8 mouse cellular contexts compared by ENCODE assay signal in genomic region chr9:108949231-108949966, GRCm38 (mm10). TPM values are rescaled to one million over a fixed set of nuclear protein-coding genes. Genes with fewer than 3 reads are reported as not detected.
A peak's percentile ranks its signal among the peaks of the same experiment; 100 is the strongest.
DNase-seq lines count a peak whose midpoint lies in the region.
"Had no signal": no experiment of that assay in that cellular context is flagged by ENCODE, and none has a peak within 500 bp of the region (broad histone marks: within the 10 kb centered on the region; RNA-seq: fewer than 3 reads in every experiment).

No protein-coding gene starts in this region.

- peaks cover 29% of the 10 kb centered on the region for H3K4me1 ChIP-seq in heart, embryonic 10.5 days

- peaks cover 25% of the 10 kb centered on the region for H3K27me3 ChIP-seq in heart, embryonic 10.5 days (ENCODE audit: insufficient read depth, poor library complexity, severe bottlenecking)

- peak overlapping the region; percentile 18; the same call in 1 of the 2 replicates for H3K27ac ChIP-seq in heart, embryonic 10.5 days

- 81% methylated on average over 13 of the region's 13 CpGs for WGBS in heart, embryonic 10.5 days

- H3K9me3 ChIP-seq in heart, embryonic 10.5 days, result no peaks in the 10 kb centered on the region
- H3K9me3 ChIP-seq: megakaryocyte, embryonic 14.5 days had no signal

- H3K36me3 ChIP-seq in heart, embryonic 10.5 days, result peaks cover 71% of the 10 kb centered on the region

- peak; percentile 43 for DNase-seq in cerebellum, adult 11 months
- peak; percentile 48 to 49 for DNase-seq in cerebellum, postnatal 10 days
- no peak for DNase-seq in heart, embryonic 10.5 days (ENCODE audit: low spot score)
- DNase-seq in kidney, postnatal 36 days, result peak; percentile 19 to 50
- no peak for DNase-seq in B cell, adult 2 months
- DNase-seq in right cerebral cortex, adult 18-20 months, result no peak
- no peak for DNase-seq in left cerebral cortex, adult 18-20 months (ENCODE audit: low spot score in 2 of 2)

- no peak overlapping the region for H3K4me3 ChIP-seq in heart, embryonic 10.5 days
- H3K4me3 ChIP-seq: megakaryocyte, embryonic 14.5 days had no signal

RNA-seq across cellular contexts. Expression of gene Col7a1, which starts 4.0 kb away (rescaled TPM):
- 1.0 and 1.8 TPM in 2 replicates for polyA plus RNA-seq in heart, embryonic 10.5 days (2016; fragmentation: Nextera tagmentation; extraction: Ambion mirVana)
- total RNA-seq in left cerebral cortex, adult 18-20 months (2021), result 1 to 10 TPM; 3.1 to 3.4 TPM

RNA-seq across cellular contexts. Expression of gene Uqcrc1, which starts 13.0 kb away (rescaled TPM):
- 692 and 883 TPM in 2 replicates for polyA plus RNA-seq in heart, embryonic 10.5 days (2016; fragmentation: Nextera tagmentation; extraction: Ambion mirVana)
- total RNA-seq in left cerebral cortex, adult 18-20 months (2021), result 100 to 1,000 TPM; 382 to 415 TPM

RNA-seq across cellular contexts. Expression of gene Tmem89, which starts 35.0 kb away (rescaled TPM):
- polyA plus RNA-seq in heart, embryonic 10.5 days (2016; fragmentation: Nextera tagmentation; extraction: Ambion mirVana), result not detected in 2 replicates
- total RNA-seq in left cerebral cortex, adult 18-20 months (2021), result not detected

RNA-seq across cellular contexts. Expression of gene Ucn2, which starts 36.4 kb away (rescaled TPM):
- polyA plus RNA-seq in heart, embryonic 10.5 days (2016; fragmentation: Nextera tagmentation; extraction: Ambion mirVana), result not detected in 2 replicates
- total RNA-seq in left cerebral cortex, adult 18-20 months (2021), result not detected

RNA-seq across cellular contexts. Expression of gene Pfkfb4, which starts 42.2 kb away (rescaled TPM):
- 6.9 and 9.4 TPM in 2 replicates for polyA plus RNA-seq in heart, embryonic 10.5 days (2016; fragmentation: Nextera tagmentation; extraction: Ambion mirVana)
- total RNA-seq in left cerebral cortex, adult 18-20 months (2021), result 10 to 100 TPM; 14.6 to 17.2 TPM

Comparison
In these comparisons a context has a peak if more than half of its experiments do, and no peak if none do; other contexts are left out.
1. DNase-seq: peak in cerebellum, adult 11 months (single experiment), cerebellum, postnatal 10 days (2 of 2) and kidney, postnatal 36 days (2 of 2); none in heart, embryonic 10.5 days (single experiment), B cell, adult 2 months (0 of 2), right cerebral cortex, adult 18-20 months (single experiment) and left cerebral cortex, adult 18-20 months (0 of 2).